Mouse (Mus musculus) liver, adult 2 months (tissue): Measurements from ENCODE around the gene Arhgap21. TPM values are rescaled to one million over a fixed set of nuclear protein-coding genes. Genes with fewer than 3 reads are reported as not detected.

Experiments
- DNase-seq: peaks from one replicate; pipeline ENCODE4 v3.0.0-alpha.2; 2011; ENCODE audit warnings: low read depth, low spot score; ENCODE audit errors: extremely low read depth
- H3K27ac ChIP-seq: fragments of 200-500 bp; replicated peaks from 2 replicates; pipeline ENCODE4 v1.5.1; 2012; ENCODE audit warnings: low read depth, mild to moderate bottlenecking, control low read depth, inconsistent platforms, low read length; ENCODE audit not compliant: insufficient read depth
- H3K27me3 ChIP-seq: fragments of 200-500 bp; 2 replicates; pipeline ENCODE4 v1.6.1; 2012; ENCODE audit warnings: mild to moderate bottlenecking, moderate library complexity, low read length, inconsistent platforms; ENCODE audit not compliant: control insufficient read depth, insufficient read depth
- H3K36me3 ChIP-seq: fragments of 200-500 bp; 2 replicates; pipeline ENCODE4 v1.6.1; 2012; ENCODE audit warnings: low read length, inconsistent platforms; ENCODE audit not compliant: control insufficient read depth, insufficient read depth
- H3K4me1 ChIP-seq: fragments of 200-500 bp; 2 replicates; pipeline ENCODE4 v1.6.1; 2011; ENCODE audit warnings: low read length; ENCODE audit not compliant: control insufficient read depth, insufficient read depth
- H3K4me3 ChIP-seq: fragments of 200-500 bp; 2 replicates; pipeline ENCODE4 v1.5.1; 2011; ENCODE audit warnings: low read depth, mild to moderate bottlenecking, control low read depth, low read length, moderate library complexity; ENCODE audit not compliant: insufficient read depth
- H3K79me2 ChIP-seq: fragments of 200-500 bp; 2 replicates; pipeline ENCODE4 v1.6.1; 2012; ENCODE audit warnings: inconsistent platforms, mild to moderate bottlenecking, low read length, moderate library complexity; ENCODE audit not compliant: control insufficient read depth, insufficient read depth
- H3K9ac ChIP-seq: fragments of 200-500 bp; 2 replicates; pipeline ENCODE4 v1.6.1; 2012; ENCODE audit warnings: low read depth, mild to moderate bottlenecking, control low read depth, inconsistent platforms, low read length
- CTCF ChIP-seq: fragments of 200-500 bp; IDR thresholded peaks from 2 replicates; pipeline ENCODE4 v1.5.1; 2011; ENCODE audit warnings: low read depth, low read length, control low read depth
- POLR2A ChIP-seq: fragments of 200-500 bp; IDR thresholded peaks from 2 replicates; pipeline ENCODE4 v1.6.1; 2011; ENCODE audit warnings: low read length, control low read depth; ENCODE audit not compliant: insufficient read depth; ENCODE audit errors: extremely low read depth
- WGBS: fragments of 180-500 bp; shearing (Covaris S2); methylation state at CpG from one replicate; pipeline ENCODE4 v1.1.7; 2018; 5-methylcytosine and 5-hydroxymethylcytosine counted together
- polyA plus RNA-seq: library from polyadenylated mRNA; depleted of rRNA; stranded (reverse); fragments of >200 nt; gene quantifications from 2 replicates; pipeline ENCODE4 v1.2.3, GENCODE M21; 2012
- total RNA-seq: library from RNA; depleted of rRNA; stranded (reverse); fragments of >200 nt; gene quantifications from 2 replicates; pipeline ENCODE4 v1.2.3, GENCODE M21; 2014

Gene Arhgap21
- total and polyA plus RNA-seq, 2 experiments: 7.2 to 19.2 TPM

- DNase-seq: peak; percentile 50
- TF ChIP-seq POLR2A: no peak
- TF ChIP-seq CTCF: no peak
- 55% methylated on average over 1 of the region's 1 CpGs for WGBS
- no peak overlapping the region for H3K27ac ChIP-seq
- H3K27me3 ChIP-seq: no peaks in the 10 kb centered on the region
- peaks cover 4% of the 10 kb centered on the region for H3K4me1 ChIP-seq
- no peaks in the 10 kb centered on the region for H3K36me3 ChIP-seq
- H3K9ac ChIP-seq: no peak overlapping the region
- H3K79me2 ChIP-seq: peaks cover 17% of the 10 kb centered on the region; the same call in 1 of the 2 replicates
- no peak overlapping the region for H3K4me3 ChIP-seq
Observed at GRCm38 (mm10) chr2:20921021-20921420, 47.7 kb downstream of the Arhgap21 start.

- no peak overlapping the region for H3K9ac ChIP-seq
- DNase-seq: peak; percentile 29
- H3K27ac ChIP-seq: no peak overlapping the region
- H3K4me3 ChIP-seq: no peak overlapping the region
- TF ChIP-seq POLR2A: no peak
- TF ChIP-seq CTCF: no peak
- no peaks in the 10 kb centered on the region for H3K27me3 ChIP-seq
- H3K4me1 ChIP-seq: peaks cover 5% of the 10 kb centered on the region; the same call in 1 of the 2 replicates
- WGBS: 74% methylated on average over 10 of the region's 10 CpGs
- peaks cover 5% of the 10 kb centered on the region; the same call in 1 of the 2 replicates for H3K36me3 ChIP-seq
- H3K79me2 ChIP-seq: peaks cover 10% of the 10 kb centered on the region; the same call in 1 of the 2 replicates
Observed at GRCm38 (mm10) chr2:20914531-20915320, 54.0 kb downstream of the Arhgap21 start.

DNA sequence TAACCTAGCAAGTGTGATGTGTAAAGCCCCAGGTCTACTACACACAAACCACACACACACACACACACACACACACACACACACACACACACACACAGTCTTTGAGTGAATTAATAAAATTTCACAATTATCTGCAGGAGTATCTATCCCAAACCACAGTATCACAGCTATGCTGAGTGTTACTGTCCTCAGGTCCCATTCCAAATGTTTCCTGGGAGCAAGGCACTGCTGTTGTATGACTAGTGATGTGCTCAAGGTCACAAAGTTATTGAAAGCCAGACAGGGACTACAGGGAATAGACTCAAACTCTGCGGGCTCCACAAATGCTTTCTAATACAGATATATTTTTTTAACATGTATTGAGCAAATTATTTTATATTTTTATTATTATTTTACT lies 55.7 kb downstream of the Arhgap21 start:
- H3K36me3 ChIP-seq: peaks cover 5% of the 10 kb centered on the region; the same call in 1 of the 2 replicates
- H3K79me2 ChIP-seq: peaks cover 11% of the 10 kb centered on the region; the same call in 1 of the 2 replicates
- peak overlapping the region; percentile 90 for H3K27ac ChIP-seq
- H3K4me1 ChIP-seq: peaks cover 7% of the 10 kb centered on the region; the same call in 1 of the 2 replicates
- peak; percentile 56 for DNase-seq
- no peak overlapping the region for H3K4me3 ChIP-seq
- TF ChIP-seq POLR2A (no peak), CTCF (no peak)
- no peak overlapping the region; the same call in 1 of the 2 replicates for H3K9ac ChIP-seq
- WGBS: 29% methylated on average over 1 of the region's 1 CpGs
- no peaks in the 10 kb centered on the region for H3K27me3 ChIP-seq

- Histone ChIP-seq H3K9ac (no peak overlapping the region), H3K4me1 (peaks cover 7% of the 10 kb centered on the region; the same call in 1 of the 2 replicates), H3K27me3 (no peaks in the 10 kb centered on the region), H3K79me2 (peaks cover 12% of the 10 kb centered on the region; the same call in 1 of the 2 replicates), H3K4me3 (no peak overlapping the region), H3K36me3 (peaks cover 5% of the 10 kb centered on the region; the same call in 1 of the 2 replicates), H3K27ac (peak overlapping the region; percentile 90)
- 66% methylated on average over 11 of the region's 11 CpGs for WGBS
- no peak for TF ChIP-seq CTCF
- TF ChIP-seq POLR2A: no peak
- DNase-seq: peak; percentile 92
Observed at GRCm38 (mm10) chr2:20912348-20913018, 56.2 kb downstream of the Arhgap21 start.

DNA sequence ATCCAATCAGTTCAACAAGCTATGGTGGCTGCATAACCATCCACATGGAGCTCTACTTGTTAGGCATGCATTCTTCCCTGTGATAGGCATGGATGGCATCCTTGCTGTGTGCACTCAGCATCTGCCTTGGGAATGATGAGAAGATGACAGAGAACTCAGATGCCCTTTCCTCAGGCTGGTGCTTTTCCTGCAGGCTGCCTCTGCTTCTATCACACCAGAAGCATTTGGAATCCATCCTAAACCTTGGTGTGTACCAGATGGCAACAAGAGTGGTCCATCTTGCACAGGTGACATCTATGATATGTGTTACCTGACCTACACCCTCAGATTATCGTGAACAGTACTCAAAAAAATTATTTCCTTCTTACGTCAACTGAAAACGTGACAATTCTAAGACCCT lies 58.2 kb downstream of the Arhgap21 start:
- no peak overlapping the region for H3K4me3 ChIP-seq
- no peak for DNase-seq
- H3K36me3 ChIP-seq: peaks cover 5% of the 10 kb centered on the region; the same call in 1 of the 2 replicates
- H3K27me3 ChIP-seq: no peaks in the 10 kb centered on the region
- no peak overlapping the region for H3K27ac ChIP-seq
- H3K9ac ChIP-seq: no peak overlapping the region
- H3K79me2 ChIP-seq: peaks cover 8% of the 10 kb centered on the region; the same call in 1 of the 2 replicates
- 96% methylated on average over 3 of the region's 3 CpGs for WGBS
- H3K4me1 ChIP-seq: peaks cover 7% of the 10 kb centered on the region; the same call in 1 of the 2 replicates
- TF ChIP-seq CTCF (no peak), POLR2A (no peak)
